Mouse (Mus musculus) heart, embryonic 14.5 days (tissue): ENCODE results near the gene Cnmd. TPM values are rescaled to one million over a fixed set of nuclear protein-coding genes. Genes with fewer than 3 reads are reported as not detected.

Experiments
- ATAC-seq: fragments of 200-750 bp; cut with Nextera tagmentation; 2 replicates; pipeline ENCODE4 v1.8.0; 2017; ENCODE audit warnings: low read depth, moderate TSS enrichment; ENCODE audit not compliant: insufficient number of reproducible peaks, insufficient read depth, low FRiP score
- H3K27ac ChIP-seq, 2 experiments: fragments of 200-500 bp in 1 of 2; fragments of 300-500 bp in 1 of 2; sonication (generic) in 1 of 2; replicated peaks in 1 of 2; 2 replicates each; pipeline ENCODE4 v1.5.1; 2012 to 2014; ENCODE audit warnings: low read depth in 2 of 2, low read length in 2 of 2, control low read depth in 1 of 2, mild to moderate bottlenecking in 1 of 2, mixed read lengths in 1 of 2; ENCODE audit not compliant: control insufficient read depth in 1 of 2, insufficient read depth in 1 of 2
- H3K27me3 ChIP-seq: fragments of 300-500 bp; sonication (generic); 2 replicates; pipeline ENCODE4 v1.6.1; 2014; ENCODE audit warnings: mild to moderate bottlenecking, low read length, control low read depth; ENCODE audit not compliant: control insufficient read depth, insufficient read depth
- H3K36me3 ChIP-seq: fragments of 300-500 bp; sonication (generic); 2 replicates; pipeline ENCODE4 v1.6.1; 2014; ENCODE audit warnings: mild to moderate bottlenecking, control low read depth, low read length, mixed read lengths; ENCODE audit not compliant: control insufficient read depth, insufficient read depth
- H3K4me1 ChIP-seq, 2 experiments: fragments of 200-500 bp in 1 of 2; fragments of 300-500 bp in 1 of 2; sonication (generic) in 1 of 2; 2 replicates each; pipeline ENCODE4 v1.6.1; 2012 to 2014; ENCODE audit warnings: low read length in 2 of 2, control low read depth in 1 of 2, mixed read lengths in 1 of 2; ENCODE audit not compliant: control insufficient read depth in 2 of 2, insufficient read depth in 2 of 2
- H3K4me2 ChIP-seq: fragments of 300-500 bp; sonication (generic); 2 replicates; pipeline ENCODE4 v1.6.1; 2014; ENCODE audit warnings: mild to moderate bottlenecking, low read length
- H3K4me3 ChIP-seq, 2 experiments: fragments of 200-500 bp in 1 of 2; fragments of 300-500 bp in 1 of 2; sonication (generic) in 1 of 2; 2 replicates each; pipeline ENCODE4 v1.5.1; 2012 to 2014; ENCODE audit warnings: low read length in 2 of 2, mild to moderate bottlenecking in 2 of 2, control low read depth in 1 of 2, low read depth in 1 of 2, moderate library complexity in 1 of 2; ENCODE audit not compliant: control insufficient read depth in 1 of 2, insufficient read depth in 1 of 2
- H3K9ac ChIP-seq: fragments of 300-500 bp; sonication (generic); 2 replicates; pipeline ENCODE4 v1.6.1; 2014; ENCODE audit warnings: mild to moderate bottlenecking, low read length
- H3K9me3 ChIP-seq: fragments of 300-500 bp; sonication (generic); 2 replicates; pipeline ENCODE4 v1.6.1; 2016; ENCODE audit warnings: low read length, control low read depth; ENCODE audit not compliant: control insufficient read depth
- WGBS: fragments of 180-500 bp; shearing (Covaris S2); extraction: QIAGEN DNeasy Blood & Tissue Kit; methylation state at CpG from one replicate; pipeline ENCODE4 v1.1.7; 2014; 5-methylcytosine and 5-hydroxymethylcytosine counted together
- polyA plus RNA-seq: library from polyadenylated mRNA; unstranded; fragments of >200 nt; fragmentation: Nextera tagmentation; extraction: Ambion mirVana; gene quantifications from 2 replicates; pipeline ENCODE4 v1.2.1, GENCODE M21; 2014

Cnmd gene
- polyA plus RNA-seq, 1 experiment from 2014 or later, result 3.8 TPM

- 95% methylated on average over 4 of the region's 4 CpGs for WGBS
- no peak overlapping the region for H3K27ac ChIP-seq
- no peak overlapping the region for H3K4me3 ChIP-seq
- H3K9me3 ChIP-seq, result no peaks in the 10 kb centered on the region
- no peak for ATAC-seq
- H3K27me3 ChIP-seq, result no peaks in the 10 kb centered on the region
- no peak overlapping the region for H3K9ac ChIP-seq
- H3K36me3 ChIP-seq, result peaks cover 91% of the 10 kb centered on the region
- H3K4me2 ChIP-seq, result no peak overlapping the region
- no peaks in the 10 kb centered on the region for H3K4me1 ChIP-seq
Observed at GRCm38 (mm10) chr14:79607352-79607751, 54.6 kb downstream of the Cnmd start.

GRCm38 (mm10) chr14:79606867-79607266 lies 55.1 kb downstream of the Cnmd start:
- Histone ChIP-seq H3K9me3 (no peaks in the 10 kb centered on the region), H3K36me3 (peaks cover 90% of the 10 kb centered on the region), H3K4me1 (no peaks in the 10 kb centered on the region), H3K27me3 (no peaks in the 10 kb centered on the region), H3K9ac (no peak overlapping the region), H3K27ac (no peak overlapping the region), H3K4me3 (no peak overlapping the region), H3K4me2 (no peak overlapping the region)
- ATAC-seq, result no peak
- WGBS, result 85% methylated on average over 3 of the region's 3 CpGs

GRCm38 (mm10) chr14:79606392-79606791 lies 55.6 kb downstream of the Cnmd start:
- H3K9ac ChIP-seq, result no peak overlapping the region
- no peak overlapping the region for H3K27ac ChIP-seq
- H3K4me2 ChIP-seq, result no peak overlapping the region
- no peaks in the 10 kb centered on the region for H3K4me1 ChIP-seq
- no peak overlapping the region for H3K4me3 ChIP-seq
- no peaks in the 10 kb centered on the region for H3K27me3 ChIP-seq
- WGBS, result 91% methylated on average over 6 of the region's 6 CpGs
- H3K36me3 ChIP-seq, result peaks cover 91% of the 10 kb centered on the region
- H3K9me3 ChIP-seq, result no peaks in the 10 kb centered on the region
- ATAC-seq, result no peak

- Histone ChIP-seq H3K4me2 (no peak overlapping the region), H3K9me3 (no peaks in the 10 kb centered on the region), H3K4me1 (no peaks in the 10 kb centered on the region), H3K9ac (no peak overlapping the region), H3K27ac (no peak overlapping the region), H3K27me3 (no peaks in the 10 kb centered on the region), H3K4me3 (no peak overlapping the region), H3K36me3 (peaks cover 91% of the 10 kb centered on the region)
- no peak for ATAC-seq
- whole genome bisulfite sequencing, result 64% methylated on average over 2 of the region's 2 CpGs
Observed at GRCm38 (mm10) chr14:79605881-79606280, 56.1 kb downstream of the Cnmd start.

DNA sequence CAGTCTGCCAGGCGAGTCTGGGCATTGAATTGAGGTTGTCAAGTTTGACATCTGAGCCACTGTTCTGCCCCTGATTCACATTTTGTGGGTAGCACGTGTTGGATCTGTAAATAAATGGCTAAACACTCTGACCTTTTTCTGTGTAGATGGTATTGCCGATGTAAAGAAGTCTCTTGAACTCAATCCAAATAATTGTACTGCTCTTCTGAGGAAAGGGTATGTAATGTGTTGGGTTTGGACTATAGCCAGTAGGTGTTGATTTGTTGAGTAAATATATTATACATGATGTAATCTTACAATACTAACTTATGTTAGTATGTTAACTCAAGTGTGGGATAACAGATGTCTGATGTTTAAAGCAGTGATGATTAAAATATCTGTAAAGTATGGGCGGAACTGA lies 65.4 kb downstream of the Cnmd start:
- no peak overlapping the region for H3K27ac ChIP-seq
- peaks cover 67% of the 10 kb centered on the region for H3K36me3 ChIP-seq

DNA sequence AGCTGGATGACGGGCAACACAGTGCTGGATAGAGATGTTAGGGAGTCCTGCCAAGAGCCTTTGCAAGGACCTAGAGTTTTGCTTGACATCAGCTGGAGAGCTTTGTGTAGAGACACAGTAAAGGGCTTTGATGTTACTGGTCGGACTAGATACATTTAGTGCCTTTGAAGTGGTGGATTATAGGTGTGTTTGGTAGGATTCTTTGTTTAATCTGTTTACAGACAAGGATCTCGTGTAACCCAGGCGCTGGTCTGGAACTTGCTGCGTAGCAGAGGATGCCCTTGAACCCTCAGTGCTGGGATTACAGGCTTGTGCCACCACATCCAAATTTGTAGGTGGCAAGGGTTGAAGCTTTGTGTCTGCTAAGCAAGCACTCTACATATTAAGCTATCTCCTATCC lies 67.9 kb downstream of the Cnmd start:
- WGBS, result 92% methylated on average over 5 of the region's 5 CpGs

More for the DNA sequence above, 65.4 kb downstream of the Cnmd start:
- ATAC-seq, result no peak
- Histone ChIP-seq H3K27me3 (no peaks in the 10 kb centered on the region), H3K9ac (no peak overlapping the region), H3K9me3 (no peaks in the 10 kb centered on the region), H3K4me3 (no peak overlapping the region), H3K4me2 (no peak overlapping the region), H3K4me1 (no peaks in the 10 kb centered on the region)
- 61% methylated on average over 4 of the region's 4 CpGs for WGBS

DNA sequence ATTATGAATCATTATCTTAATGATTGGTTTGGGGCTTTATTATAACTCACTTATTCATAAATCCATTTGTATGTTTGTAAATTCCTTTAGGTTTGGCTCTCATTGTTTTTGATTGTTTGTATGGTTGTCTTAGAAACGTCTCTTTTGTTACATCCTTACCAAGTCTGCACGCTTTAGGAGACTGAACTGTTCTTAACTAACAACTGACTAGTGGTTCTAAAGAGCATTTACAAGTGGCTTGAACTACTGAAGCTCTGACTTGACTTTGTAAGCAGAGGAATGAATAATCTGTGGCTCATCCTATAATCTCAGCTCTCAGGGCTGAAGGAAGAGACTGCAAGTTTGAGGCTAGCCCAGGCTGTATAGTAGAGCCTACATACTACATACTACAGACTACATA lies 70.4 kb downstream of the Cnmd start:
- no peak for ATAC-seq
- Histone ChIP-seq H3K27ac (no peak overlapping the region), H3K27me3 (no peaks in the 10 kb centered on the region), H3K4me2 (no peak overlapping the region), H3K9me3 (no peaks in the 10 kb centered on the region), H3K4me3 (no peak overlapping the region), H3K36me3 (peaks cover 22% of the 10 kb centered on the region), H3K4me1 (peaks cover 5 to 16% of the 10 kb centered on the region in 2 experiments), H3K9ac (no peak overlapping the region)
- WGBS, result 96% methylated on average over 2 of the region's 2 CpGs

More for the DNA sequence above, 67.9 kb downstream of the Cnmd start:
- H3K4me1 ChIP-seq, result peaks cover 0 to 7% of the 10 kb centered on the region in 2 experiments; a peak in 2 of 4 replicates
- no peak for ATAC-seq
- H3K27me3 ChIP-seq, result no peaks in the 10 kb centered on the region
- H3K36me3 ChIP-seq, result peaks cover 42% of the 10 kb centered on the region
- H3K4me2 ChIP-seq, result no peak overlapping the region
- no peak overlapping the region for H3K4me3 ChIP-seq
- H3K9ac ChIP-seq, result no peak overlapping the region
- H3K9me3 ChIP-seq, result no peaks in the 10 kb centered on the region
- H3K27ac ChIP-seq, result no peak overlapping the region

GRCm38 (mm10) chr14:79590916-79591315 lies 71.1 kb downstream of the Cnmd start:
- Histone ChIP-seq H3K27me3 (no peaks in the 10 kb centered on the region), H3K27ac (no peak overlapping the region), H3K9me3 (no peaks in the 10 kb centered on the region), H3K36me3 (peaks cover 15% of the 10 kb centered on the region), H3K4me1 (peaks cover 5 to 16% of the 10 kb centered on the region in 2 experiments), H3K4me3 (no peak overlapping the region), H3K4me2 (no peak overlapping the region), H3K9ac (no peak overlapping the region)
- 91% methylated on average over 8 of the region's 8 CpGs for WGBS
- ATAC-seq, result no peak
